Mouse (Mus musculus): ENCODE measurements around the gene Inava. TPM values are rescaled to one million over a fixed set of nuclear protein-coding genes. Genes with fewer than 3 reads are reported as not detected.

Gene Inava
- polyA plus RNA-seq, 1 experiment, result 28.0 TPM

GRCm38 (mm10) chr1:136177085-136177484 is 57.0 kb downstream of the Inava start:
- TF ChIP-seq EP300 (IDR thresholded peaks at IDR 0.05; ENCODE audit: insufficient read depth, low read depth, low read length), result no peak
- H3K4me1 ChIP-seq (ENCODE audit: control insufficient read depth, insufficient read depth, low read length), result peaks cover 11% of the 10 kb centered on the region
- H3K4me3 ChIP-seq (ENCODE audit: low read depth, low read length), result no peak overlapping the region
- no peaks in the 10 kb centered on the region for H3K36me3 ChIP-seq (ENCODE audit: control insufficient read depth, insufficient read depth, low read length, poor library complexity, severe bottlenecking)
- H3K9ac ChIP-seq (ENCODE audit: low read depth, poor library complexity, severe bottlenecking), result no peak overlapping the region
- H3K27ac ChIP-seq (ENCODE audit: insufficient read depth, low read length), result no peak overlapping the region
- H3K9me3 ChIP-seq (replicated peaks; ENCODE audit: control insufficient read depth, insufficient read depth, low read length, poor library complexity, severe bottlenecking), result no peaks in the 10 kb centered on the region
- H3K27me3 ChIP-seq (ENCODE audit: control insufficient read depth, insufficient read depth, low read length, poor library complexity, severe bottlenecking), result no peaks in the 10 kb centered on the region

GRCm38 (mm10) chr1:136175183-136175582 is 58.9 kb downstream of the Inava start:
- Histone ChIP-seq H3K9me3 (replicated peaks; ENCODE audit: control insufficient read depth, insufficient read depth, low read length, poor library complexity, severe bottlenecking) (no peaks in the 10 kb centered on the region), H3K4me3 (ENCODE audit: low read depth, low read length) (no peak overlapping the region), H3K27me3 (ENCODE audit: control insufficient read depth, insufficient read depth, low read length, poor library complexity, severe bottlenecking) (no peaks in the 10 kb centered on the region), H3K9ac (ENCODE audit: low read depth, poor library complexity, severe bottlenecking) (no peak overlapping the region), H3K4me1 (ENCODE audit: control insufficient read depth, insufficient read depth, low read length) (peaks cover 11% of the 10 kb centered on the region), H3K36me3 (ENCODE audit: control insufficient read depth, insufficient read depth, low read length, poor library complexity, severe bottlenecking) (no peaks in the 10 kb centered on the region), H3K27ac (ENCODE audit: insufficient read depth, low read length) (no peak overlapping the region)
- TF ChIP-seq POLR2A (IDR thresholded peaks at IDR 0.05; ENCODE audit: insufficient read depth, low read length), result no peak
- TF ChIP-seq CTCF (IDR thresholded peaks at IDR 0.05; ENCODE audit: low read depth, low read length), result peak; percentile 86
- no peak for TF ChIP-seq EP300 (IDR thresholded peaks at IDR 0.05; ENCODE audit: insufficient read depth, low read depth, low read length)

GRCm38 (mm10) chr1:136174101-136174606 is 59.9 kb downstream of the Inava start:
- H3K4me1 ChIP-seq (ENCODE audit: control insufficient read depth, insufficient read depth, low read length), result peaks cover 11% of the 10 kb centered on the region
- no peaks in the 10 kb centered on the region for H3K36me3 ChIP-seq (ENCODE audit: control insufficient read depth, insufficient read depth, low read length, poor library complexity, severe bottlenecking)

GRCm38 (mm10) chr1:136172696-136173095 is 61.4 kb downstream of the Inava start:
- TF ChIP-seq EP300 (IDR thresholded peaks at IDR 0.05; ENCODE audit: insufficient read depth, low read depth, low read length), result no peak
- TF ChIP-seq CTCF (IDR thresholded peaks at IDR 0.05; ENCODE audit: low read depth, low read length), result no peak
- no peak for TF ChIP-seq POLR2A (IDR thresholded peaks at IDR 0.05; ENCODE audit: insufficient read depth, low read length)
- H3K27me3 ChIP-seq (ENCODE audit: control insufficient read depth, insufficient read depth, low read length, poor library complexity, severe bottlenecking), result no peaks in the 10 kb centered on the region
- no peak overlapping the region for H3K9ac ChIP-seq (ENCODE audit: low read depth, poor library complexity, severe bottlenecking)
- no peaks in the 10 kb centered on the region for H3K9me3 ChIP-seq (replicated peaks; ENCODE audit: control insufficient read depth, insufficient read depth, low read length, poor library complexity, severe bottlenecking)
- H3K4me1 ChIP-seq (ENCODE audit: control insufficient read depth, insufficient read depth, low read length), result peaks cover 8% of the 10 kb centered on the region
- H3K36me3 ChIP-seq (ENCODE audit: control insufficient read depth, insufficient read depth, low read length, poor library complexity, severe bottlenecking), result no peaks in the 10 kb centered on the region
- no peak overlapping the region for H3K4me3 ChIP-seq (ENCODE audit: low read depth, low read length)
- H3K27ac ChIP-seq (ENCODE audit: insufficient read depth, low read length), result no peak overlapping the region

More at GRCm38 (mm10) chr1:136174101-136174606, 59.9 kb downstream of the Inava start:
- H3K27me3 ChIP-seq (ENCODE audit: control insufficient read depth, insufficient read depth, low read length, poor library complexity, severe bottlenecking), result no peaks in the 10 kb centered on the region
- H3K4me3 ChIP-seq (ENCODE audit: low read depth, low read length), result peak overlapping the region; percentile 11
- peak overlapping the region; percentile 27 for H3K27ac ChIP-seq (ENCODE audit: insufficient read depth, low read length)
- H3K9ac ChIP-seq (ENCODE audit: low read depth, poor library complexity, severe bottlenecking), result no peak overlapping the region
- H3K9me3 ChIP-seq (replicated peaks; ENCODE audit: control insufficient read depth, insufficient read depth, low read length, poor library complexity, severe bottlenecking), result no peaks in the 10 kb centered on the region
- TF ChIP-seq CTCF (IDR thresholded peaks at IDR 0.05; ENCODE audit: low read depth, low read length) (no peak), EP300 (IDR thresholded peaks at IDR 0.05; ENCODE audit: insufficient read depth, low read depth, low read length) (peak; percentile 61; the same call in 1 of the 2 replicates), POLR2A (IDR thresholded peaks at IDR 0.05; ENCODE audit: insufficient read depth, low read length) (no peak)

- peaks cover 8% of the 10 kb centered on the region for H3K4me1 ChIP-seq (ENCODE audit: control insufficient read depth, insufficient read depth, low read length)
- no peak overlapping the region for H3K9ac ChIP-seq (ENCODE audit: low read depth, poor library complexity, severe bottlenecking)
- H3K4me3 ChIP-seq (ENCODE audit: low read depth, low read length), result no peak overlapping the region
- no peak overlapping the region for H3K27ac ChIP-seq (ENCODE audit: insufficient read depth, low read length)
- no peaks in the 10 kb centered on the region for H3K9me3 ChIP-seq (replicated peaks; ENCODE audit: control insufficient read depth, insufficient read depth, low read length, poor library complexity, severe bottlenecking)
- H3K27me3 ChIP-seq (ENCODE audit: control insufficient read depth, insufficient read depth, low read length, poor library complexity, severe bottlenecking), result no peaks in the 10 kb centered on the region
- TF ChIP-seq POLR2A (IDR thresholded peaks at IDR 0.05; ENCODE audit: insufficient read depth, low read length) (no peak), EP300 (IDR thresholded peaks at IDR 0.05; ENCODE audit: insufficient read depth, low read depth, low read length) (peak; percentile 41; the same call in 1 of the 2 replicates), CTCF (IDR thresholded peaks at IDR 0.05; ENCODE audit: low read depth, low read length) (peak; percentile 96)
- H3K36me3 ChIP-seq (ENCODE audit: control insufficient read depth, insufficient read depth, low read length, poor library complexity, severe bottlenecking), result no peaks in the 10 kb centered on the region
These were observed 64.0 kb downstream of the Inava start for GRCm38 (mm10) chr1:136170109-136170508.

GRCm38 (mm10) chr1:136167657-136168056 is 66.4 kb downstream of the Inava start:
- H3K9ac ChIP-seq (ENCODE audit: low read depth, poor library complexity, severe bottlenecking), result no peak overlapping the region
- no peak overlapping the region for H3K4me3 ChIP-seq (ENCODE audit: low read depth, low read length)
- H3K27ac ChIP-seq (ENCODE audit: insufficient read depth, low read length), result no peak overlapping the region
- H3K9me3 ChIP-seq (replicated peaks; ENCODE audit: control insufficient read depth, insufficient read depth, low read length, poor library complexity, severe bottlenecking), result no peaks in the 10 kb centered on the region
- TF ChIP-seq POLR2A (IDR thresholded peaks at IDR 0.05; ENCODE audit: insufficient read depth, low read length), result no peak
- TF ChIP-seq CTCF (IDR thresholded peaks at IDR 0.05; ENCODE audit: low read depth, low read length), result peak; percentile 24
- H3K27me3 ChIP-seq (ENCODE audit: control insufficient read depth, insufficient read depth, low read length, poor library complexity, severe bottlenecking), result no peaks in the 10 kb centered on the region
- H3K36me3 ChIP-seq (ENCODE audit: control insufficient read depth, insufficient read depth, low read length, poor library complexity, severe bottlenecking), result no peaks in the 10 kb centered on the region
- no peaks in the 10 kb centered on the region for H3K4me1 ChIP-seq (ENCODE audit: control insufficient read depth, insufficient read depth, low read length)
